Comparison of ENCODE assay signal across 15 mouse cellular contexts in the genomic region with DNA sequence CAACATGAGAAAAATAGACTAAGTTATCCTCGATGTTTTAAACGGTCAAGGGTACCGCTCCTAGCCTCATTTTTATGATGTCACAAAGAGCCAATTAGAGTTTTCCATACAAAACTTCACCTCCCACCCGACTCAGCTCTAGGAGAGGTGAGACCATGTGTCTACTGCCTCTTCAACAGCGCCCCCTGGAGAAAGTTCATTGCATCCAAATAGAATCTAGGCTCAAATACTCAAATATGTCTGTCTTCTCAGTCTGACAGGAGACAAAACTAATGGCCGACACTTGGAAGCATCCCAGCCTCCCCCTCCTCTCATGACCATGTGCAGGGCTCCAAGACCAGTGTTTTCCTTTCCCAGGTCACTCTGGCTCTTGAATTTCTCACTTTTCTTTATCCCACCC.
DNase-seq lines count a peak whose midpoint lies in the region; TF ChIP-seq lines count a peak whose summit lies in the region.
"Had no signal": no experiment of that assay in that cellular context is flagged by ENCODE, and none has a peak within 500 bp of the region (broad histone marks: within the 10 kb centered on the region; RNA-seq: fewer than 3 reads in every experiment).

No protein-coding gene starts in this region.

- WGBS in lung, adult 2 months = 47% methylated on average over 6 of the region's 6 CpGs

- peak; percentile 42 to 66 for DNase-seq in cerebellum, postnatal 10 days
- DNase-seq in cerebellum, adult 18-20 months = no peak
- no peak for DNase-seq in left cerebral cortex, adult 2 months (ENCODE audit: extremely low spot score in 1 of 2, low spot score in 2 of 2)
- no peak for DNase-seq in left cerebral cortex, adult 8-10 months (ENCODE audit: low spot score in 2 of 2)
- DNase-seq in A20 (ENCODE audit: low read depth, low spot score) = peak; percentile 33
- DNase-seq in brain, embryonic 14.5 days (ENCODE audit: low read depth) = peak; percentile 38
- no peak for DNase-seq in urinary bladder, adult 2 months (ENCODE audit: low spot score)
- DNase-seq in lung, adult 2 months = no peak
- DNase-seq: cerebellum, adult 9-11 months; embryo, embryonic 11 days; heart, postnatal 10 days; kidney, postnatal 4 days; lung, postnatal 10 days had no signal

- intact Hi-C loops in left cerebral cortex, adult 2 months (cut with DNase I) = no loop called here

- peak; percentile 19 for TF ChIP-seq CTCF in left cerebral cortex, adult 2 months (IDR thresholded peaks at IDR 0.05)
- peak; percentile 6; the same call in 1 of the 2 replicates for TF ChIP-seq CTCF in brain, embryonic 14.5 days (IDR thresholded peaks at IDR 0.05; ENCODE audit: borderline replicate concordance, extremely low read depth, insufficient read depth, insufficient read length)
- TF ChIP-seq CTCF in lung, adult 2 months (IDR thresholded peaks at IDR 0.05; ENCODE audit: insufficient read depth, low read length) = no peak

- TF ChIP-seq POLR2A in brain, embryonic 14.5 days (IDR thresholded peaks at IDR 0.05; ENCODE audit: borderline replicate concordance, extremely low read depth, insufficient read depth, insufficient read length, poor library complexity, severe bottlenecking) = no peak
- TF ChIP-seq POLR2A in lung, adult 2 months (IDR thresholded peaks at IDR 0.05; ENCODE audit: borderline replicate concordance, extremely low read depth, low read depth, low read length) = no peak

- H3K4me3 ChIP-seq in left cerebral cortex, adult 2 months = no peak overlapping the region
- no peak overlapping the region for H3K4me3 ChIP-seq in lung, adult 2 months (replicated peaks; ENCODE audit: extremely low read depth, low read depth, low read length)
- H3K4me3 ChIP-seq: hindbrain, embryonic 12.5 days; intestine, embryonic 15.5 days had no signal

- H3K27ac ChIP-seq in left cerebral cortex, adult 2 months = no peak overlapping the region
- H3K27ac ChIP-seq: hindbrain, embryonic 12.5 days; intestine, embryonic 15.5 days had no signal

- no peaks in the 10 kb centered on the region for H3K4me1 ChIP-seq in lung, adult 2 months (ENCODE audit: control insufficient read depth, insufficient read depth, low read length)
- H3K4me1 ChIP-seq: intestine, embryonic 15.5 days had no signal

Comparison
In these comparisons a context has a peak if more than half of its experiments do, and no peak if none do; other contexts are left out.
1. DNase-seq: peak in cerebellum, postnatal 10 days (2 of 2), A20 (single experiment) and brain, embryonic 14.5 days (single experiment); none in cerebellum, adult 18-20 months (0 of 2), left cerebral cortex, adult 2 months (0 of 2), left cerebral cortex, adult 8-10 months (0 of 2), urinary bladder, adult 2 months (single experiment) and lung, adult 2 months (single experiment).